Mouse (Mus musculus) C2C12 (cell line): Measurements from ENCODE around the gene Tacc2. TPM values are rescaled to one million over a fixed set of nuclear protein-coding genes. Genes with fewer than 3 reads are reported as not detected.
A peak's percentile ranks its signal among the peaks of the same experiment; 100 is the strongest.
"Not testable (repeated sequence)": the region's sequence is repeated elsewhere in the genome, so short reads cannot be mapped to it uniquely, and the experiment has no call there.

Experiments
- H3K27me3 ChIP-seq: one replicate; pipeline ENCODE4 v1.6.1; 2011; ENCODE audit not compliant: control insufficient read depth, insufficient read depth, insufficient read length
- H3K36me3 ChIP-seq: one replicate; pipeline ENCODE4 v1.6.1; 2011; ENCODE audit not compliant: control insufficient read depth, insufficient read depth
- H3K4me3 ChIP-seq: one replicate; pipeline ENCODE4 v1.5.1; 2011; ENCODE audit warnings: mild to moderate bottlenecking, control low read depth; ENCODE audit not compliant: poor library complexity, insufficient read depth, severe bottlenecking
- H3K79me2 ChIP-seq: one replicate; pipeline ENCODE4 v1.6.1; 2011; ENCODE audit not compliant: control insufficient read depth, insufficient read depth
- H3K79me3 ChIP-seq: one replicate; pipeline ENCODE4 v1.6.1; 2011; ENCODE audit warnings: low read depth, control low read depth
- H3ac ChIP-seq: one replicate; pipeline ENCODE3; 2011; ENCODE audit warnings: low read depth; ENCODE audit not compliant: control insufficient read depth, insufficient read length
- CEBPB ChIP-seq: IDR thresholded peaks from one replicate; pipeline ENCODE4 v1.6.1; 2011; ENCODE audit warnings: low read depth, mild to moderate bottlenecking, control low read depth, moderate library complexity
- CTCF ChIP-seq: IDR thresholded peaks from one replicate; pipeline ENCODE4 v1.5.1; 2011; ENCODE audit not compliant: control insufficient read depth, insufficient read depth, insufficient read length
- FOSL1 ChIP-seq: IDR thresholded peaks from one replicate; pipeline ENCODE4 v1.8.0; 2011; ENCODE audit warnings: mild to moderate bottlenecking, low read length; ENCODE audit not compliant: poor library complexity, insufficient read depth, severe bottlenecking
- MAX ChIP-seq: IDR thresholded peaks from one replicate; pipeline ENCODE4 v1.6.1; 2011; ENCODE audit warnings: mild to moderate bottlenecking, control low read depth
- MYOD1 ChIP-seq: IDR thresholded peaks from one replicate; pipeline ENCODE4 v1.6.1; 2011; ENCODE audit warnings: low read depth; ENCODE audit not compliant: control insufficient read depth, insufficient read length
- MYOG ChIP-seq: IDR thresholded peaks from one replicate; pipeline ENCODE4 v1.6.1; 2011; ENCODE audit not compliant: control insufficient read depth, insufficient read length; ENCODE audit errors: extremely low read depth
- USF1 ChIP-seq: IDR thresholded peaks from one replicate; pipeline ENCODE4 v1.6.1; 2011; ENCODE audit warnings: low read depth, mild to moderate bottlenecking, control low read depth, moderate library complexity
- long read RNA-seq, 2 experiments: library from polyadenylated mRNA; unstranded; transcript quantifications; one replicate each; pipeline ENCODE4 v2.0.0; 2019 to 2020
- polyA plus RNA-seq: library from polyadenylated mRNA; unstranded; fragments of >200 nt; fragmentation: generic; extraction: Trizol; gene quantifications from one replicate; pipeline ENCODE4 v1.2.1, GENCODE M21; 2012; ENCODE audit warnings: missing spikeins

Gene Tacc2
- polyA plus RNA-seq: 44.8 TPM
- long read RNA-seq, experiment 1, partial matches to known transcripts: 4 of 13 reads
- long read RNA-seq, experiment 1, other reads (novel, unspliced or antisense): 7 of 13 reads
- long read RNA-seq, experiment 2, partial matches to known transcripts: 20 of 98 reads
- long read RNA-seq, experiment 2, other reads (novel, unspliced or antisense): 77 of 98 reads

GRCm38 (mm10) chr7:130577388-130578003, at the start of gene Tacc2:
Gene Tacc2, plus strand, starts transcription at chr7:130577438.
- Histone ChIP-seq H3K27me3 (no peaks in the 10 kb centered on the region), H3K36me3 (no peaks in the 10 kb centered on the region), H3K79me2 (no peaks in the 10 kb centered on the region), H3K79me3 (no peaks in the 10 kb centered on the region), H3ac (no peak within 1 kb of the TSS), H3K4me3 (no peak within 1 kb of the TSS)
- TF ChIP-seq CTCF: no peak
- TF ChIP-seq MYOD1: no peak
- TF ChIP-seq MAX: no peak
- no peak for TF ChIP-seq CEBPB
- TF ChIP-seq MYOG: no peak
- no peak for TF ChIP-seq USF1
- no peak for TF ChIP-seq FOSL1

- not testable (repeated sequence) for H3K4me3 ChIP-seq, H3ac ChIP-seq, H3K27me3 ChIP-seq, H3K79me3 ChIP-seq, H3K79me2 ChIP-seq
- peaks cover 38% of the 10 kb centered on the region for H3K36me3 ChIP-seq
These were observed 46.1 kb upstream of the Tacc2 start for GRCm38 (mm10) chr7:130531138-130531537.

GRCm38 (mm10) chr7:130533316-130534260, 43.6 kb upstream of the Tacc2 start:
- Histone ChIP-seq H3K36me3 (peaks cover 53% of the 10 kb centered on the region), H3ac (no peak overlapping the region), H3K4me3 (no peak overlapping the region), H3K79me3 (no peaks in the 10 kb centered on the region), H3K27me3 (no peaks in the 10 kb centered on the region), H3K79me2 (no peaks in the 10 kb centered on the region)
- peak; percentile 60 for TF ChIP-seq CTCF
- TF ChIP-seq CEBPB: peak; percentile 58
- no peak for TF ChIP-seq FOSL1

- no peaks in the 10 kb centered on the region for H3K79me2 ChIP-seq
- no peak overlapping the region for H3ac ChIP-seq
- H3K36me3 ChIP-seq: peaks cover 62% of the 10 kb centered on the region
- TF ChIP-seq MAX: no peak
- no peak for TF ChIP-seq CEBPB
- TF ChIP-seq USF1: no peak
- TF ChIP-seq MYOG: no peak
- no peak for TF ChIP-seq CTCF
- no peak for TF ChIP-seq FOSL1
- no peaks in the 10 kb centered on the region for H3K27me3 ChIP-seq
- no peak overlapping the region for H3K4me3 ChIP-seq
- H3K79me3 ChIP-seq: no peaks in the 10 kb centered on the region
These were observed 42.1 kb upstream of the Tacc2 start for GRCm38 (mm10) chr7:130535174-130535573.

GRCm38 (mm10) chr7:130537068-130537467, 40.2 kb upstream of the Tacc2 start:
- Histone ChIP-seq H3K36me3 (peaks cover 60% of the 10 kb centered on the region), H3K79me2 (peaks cover 8% of the 10 kb centered on the region), H3ac (no peak overlapping the region), H3K79me3 (peaks cover 2% of the 10 kb centered on the region), H3K27me3 (no peaks in the 10 kb centered on the region), H3K4me3 (no peak overlapping the region)
- TF ChIP-seq USF1: no peak
- no peak for TF ChIP-seq MAX
- no peak for TF ChIP-seq MYOG
- TF ChIP-seq FOSL1: no peak
- TF ChIP-seq CEBPB: no peak
- TF ChIP-seq MYOD1: no peak
- TF ChIP-seq CTCF: no peak
